9 mouse cellular contexts compared by ENCODE assay signal in the genomic region with DNA sequence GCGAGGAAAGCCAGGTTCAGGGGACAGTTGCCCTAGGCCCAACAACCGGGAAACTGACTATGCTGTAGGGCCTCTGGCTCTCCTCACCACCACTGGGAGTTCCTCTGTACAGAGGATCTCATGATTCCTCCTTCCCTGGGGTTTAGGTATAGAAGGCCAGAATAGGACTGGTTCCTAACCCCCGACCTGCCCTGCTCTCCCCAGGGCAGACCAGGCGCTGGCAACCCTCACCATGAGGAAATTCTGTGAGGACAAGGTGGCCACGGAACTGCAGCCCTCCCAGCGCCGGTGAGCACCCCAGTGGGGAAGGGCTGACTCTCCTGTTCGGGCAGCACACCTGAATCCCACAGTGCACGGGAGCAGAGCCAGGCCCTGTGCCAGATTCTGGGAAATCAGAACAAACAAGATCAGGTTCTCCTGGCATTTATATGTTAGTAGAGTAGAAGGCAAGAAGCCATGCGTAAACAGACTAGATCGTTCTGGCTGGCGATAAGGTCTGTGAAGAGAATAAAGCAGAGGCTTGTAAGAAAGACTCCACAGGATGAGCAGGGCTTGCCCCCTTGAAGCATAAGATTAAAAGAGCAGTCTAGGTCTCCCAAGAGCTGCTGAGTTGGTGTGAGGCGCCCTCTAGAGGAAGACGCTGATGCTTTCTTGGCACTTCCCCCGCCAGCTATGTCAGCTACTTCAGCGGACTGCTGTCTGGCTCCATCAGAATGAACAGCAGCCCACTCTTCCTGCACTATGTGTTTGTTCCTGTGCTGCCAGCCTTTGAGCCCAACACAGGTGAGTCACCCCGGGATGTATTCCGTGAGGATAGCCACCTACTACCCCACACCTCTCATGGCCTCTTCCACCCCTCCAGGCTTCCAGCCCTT. TPM values are rescaled to one million over a fixed set of nuclear protein-coding genes. Genes with fewer than 3 reads are reported as not detected.
DNase-seq lines count a peak whose midpoint lies in the region; ATAC-seq lines count a peak whose summit lies in the region.
"Had no signal": no experiment of that assay in that cellular context is flagged by ENCODE, and none has a peak within 500 bp of the region (broad histone marks: within the 10 kb centered on the region; RNA-seq: fewer than 3 reads in every experiment).

No protein-coding gene starts in this region.

- H3K27ac ChIP-seq in midbrain, embryonic 10.5 days (replicated peaks), result no peak overlapping the region
- no peak overlapping the region for H3K27ac ChIP-seq in midbrain, embryonic 16.5 days (ENCODE audit: low read length)
- H3K27ac ChIP-seq: embryonic facial prominence, embryonic 12.5 days had no signal

- 53% methylated on average over 18 of the region's 18 CpGs for WGBS in midbrain, embryonic 10.5 days
- 47% methylated on average over 18 of the region's 18 CpGs for WGBS in midbrain, embryonic 16.5 days

- H3K9me3 ChIP-seq in midbrain, embryonic 10.5 days (replicated peaks), result no peaks in the 10 kb centered on the region
- H3K9me3 ChIP-seq in midbrain, embryonic 16.5 days (replicated peaks; ENCODE audit: control insufficient read depth, low read length, poor library complexity, severe bottlenecking), result no peaks in the 10 kb centered on the region
- H3K9me3 ChIP-seq: embryonic facial prominence, embryonic 12.5 days had no signal

- DNase-seq in midbrain, embryonic 10.5 days (ENCODE audit: low spot score), result peak; percentile 68
- DNase-seq in cerebellum, adult 18-20 months, result peak; percentile 84 to 88
- peak; percentile 67 to 78 for DNase-seq in frontal cortex, postnatal 10 days (ENCODE audit: low spot score in 2 of 2)
- DNase-seq in induced T-regulatory cell, adult 2 months (ENCODE audit: low read depth), result peak; percentile 91
- peak; percentile 74 to 85 for DNase-seq in left cerebral cortex, postnatal 10 days (ENCODE audit: extremely low spot score in 1 of 2, low spot score in 2 of 2)
- DNase-seq in mesoderm, embryonic 11.5 days (ENCODE audit: low read depth, low spot score), result peak; percentile 79
- DNase-seq in spleen, postnatal 4 days (ENCODE audit: low spot score in 2 of 2), result peak; percentile 73 to 86

- peaks cover 43% of the 10 kb centered on the region for H3K4me1 ChIP-seq in midbrain, embryonic 10.5 days
- peaks cover 12% of the 10 kb centered on the region for H3K4me1 ChIP-seq in midbrain, embryonic 16.5 days (ENCODE audit: control insufficient read depth, insufficient read depth, low read length)

- no peak for ATAC-seq in midbrain, embryonic 16.5 days

- intact Hi-C loops in left cerebral cortex, postnatal 10 days (cut with DNase I), result loop anchor here (5.0 kb wide), 1 partner anchor 33 kb away; a partner anchor contains a TSS

- no peak overlapping the region for H3K9ac ChIP-seq in midbrain, embryonic 16.5 days (ENCODE audit: low read depth, low read length)
- H3K9ac ChIP-seq: embryonic facial prominence, embryonic 12.5 days had no signal

- H3K36me3 ChIP-seq in midbrain, embryonic 10.5 days, result peaks cover 2% of the 10 kb centered on the region; the same call in 1 of the 2 replicates
- no peaks in the 10 kb centered on the region for H3K36me3 ChIP-seq in midbrain, embryonic 16.5 days (ENCODE audit: control insufficient read depth, insufficient read depth, low read length)

- no peak overlapping the region for H3K4me2 ChIP-seq in midbrain, embryonic 16.5 days (ENCODE audit: low read length)
- H3K4me2 ChIP-seq: embryonic facial prominence, embryonic 12.5 days had no signal

- H3K27me3 ChIP-seq in midbrain, embryonic 10.5 days (ENCODE audit: low read depth, poor library complexity, severe bottlenecking), result peaks cover 44% of the 10 kb centered on the region
- peaks cover 19% of the 10 kb centered on the region for H3K27me3 ChIP-seq in midbrain, embryonic 16.5 days (ENCODE audit: control insufficient read depth, insufficient read depth, low read depth, low read length)

- H3K4me3 ChIP-seq in midbrain, embryonic 10.5 days, result no peak overlapping the region
- no peak overlapping the region for H3K4me3 ChIP-seq in midbrain, embryonic 16.5 days (ENCODE audit: low read depth, low read length)
- H3K4me3 ChIP-seq: embryonic facial prominence, embryonic 12.5 days had no signal

RNA-seq across cellular contexts. Expression of a gene that starts 8.7 kb away (rescaled TPM):
- 8.9 and 9.4 TPM in 2 replicates for polyA plus RNA-seq in midbrain, embryonic 10.5 days (2016; fragmentation: Nextera tagmentation; extraction: Ambion mirVana)
- polyA plus RNA-seq in midbrain, embryonic 16.5 days (2015; fragmentation: Nextera tagmentation; extraction: Ambion mirVana), result 7.4 and 9.4 TPM in 2 replicates
- total RNA-seq in left cerebral cortex, postnatal 10 days (2021), result 10 to 100 TPM; 12.2 to 13.1 TPM

RNA-seq across cellular contexts. Expression of a gene that starts 27.1 kb away (rescaled TPM):
- polyA plus RNA-seq in midbrain, embryonic 10.5 days (2016; fragmentation: Nextera tagmentation; extraction: Ambion mirVana), result 13.7 and 15.5 TPM in 2 replicates
- polyA plus RNA-seq in midbrain, embryonic 16.5 days (2015; fragmentation: Nextera tagmentation; extraction: Ambion mirVana), result 81.1 and 95.9 TPM in 2 replicates
- 100 to 1,000 TPM; 149 to 150 TPM for total RNA-seq in left cerebral cortex, postnatal 10 days (2021)

RNA-seq across cellular contexts. Expression of a gene that starts 35.3 kb away (rescaled TPM):
- 0.32 and 0.38 TPM in 2 replicates for polyA plus RNA-seq in midbrain, embryonic 10.5 days (2016; fragmentation: Nextera tagmentation; extraction: Ambion mirVana)
- polyA plus RNA-seq in midbrain, embryonic 16.5 days (2015; fragmentation: Nextera tagmentation; extraction: Ambion mirVana), result 2.5 and 3.1 TPM in 2 replicates
- 1 to 10 TPM; 3.1 to 4.1 TPM for total RNA-seq in left cerebral cortex, postnatal 10 days (2021)

RNA-seq across cellular contexts. Expression of a gene that starts 35.3 kb away (rescaled TPM):
- 113 and 125 TPM in 2 replicates for polyA plus RNA-seq in midbrain, embryonic 10.5 days (2016; fragmentation: Nextera tagmentation; extraction: Ambion mirVana)
- 87.3 and 90.0 TPM in 2 replicates for polyA plus RNA-seq in midbrain, embryonic 16.5 days (2015; fragmentation: Nextera tagmentation; extraction: Ambion mirVana)
- total RNA-seq in left cerebral cortex, postnatal 10 days (2021), result 100 to 1,000 TPM; 176 to 177 TPM

RNA-seq across cellular contexts. Expression of a gene that starts 41.4 kb away (rescaled TPM):
- 0.14 and 0.20 TPM in 2 replicates for polyA plus RNA-seq in midbrain, embryonic 10.5 days (2016; fragmentation: Nextera tagmentation; extraction: Ambion mirVana)
- polyA plus RNA-seq in midbrain, embryonic 16.5 days (2015; fragmentation: Nextera tagmentation; extraction: Ambion mirVana), result 0.21 TPM in 1 of 2 replicates, not detected in the other
- under 1 TPM in 1 of 2 experiments, not detected in 1; 0.16 TPM for total RNA-seq in left cerebral cortex, postnatal 10 days (2021)
